Mouse (Mus musculus): ENCODE measurements at regions not wholly inside any gene's neighbourhood (a gene's known extent, or its start where the extent isn't known, plus 50 kb on each side); places are given as distances from the start of the nearest gene placed in this dataset.

- DNase-seq (ENCODE audit: low spot score in 2 of 2) = no peak
Observed at GRCm38 (mm10) chr11:19350331-19351242, 331.8 kb upstream of the Meis1 start.

- DNase-seq (ENCODE audit: low spot score in 2 of 2) = no peak
Observed at GRCm38 (mm10) chr11:19351243-19351787, 332.5 kb upstream of the Meis1 start.

DNA sequence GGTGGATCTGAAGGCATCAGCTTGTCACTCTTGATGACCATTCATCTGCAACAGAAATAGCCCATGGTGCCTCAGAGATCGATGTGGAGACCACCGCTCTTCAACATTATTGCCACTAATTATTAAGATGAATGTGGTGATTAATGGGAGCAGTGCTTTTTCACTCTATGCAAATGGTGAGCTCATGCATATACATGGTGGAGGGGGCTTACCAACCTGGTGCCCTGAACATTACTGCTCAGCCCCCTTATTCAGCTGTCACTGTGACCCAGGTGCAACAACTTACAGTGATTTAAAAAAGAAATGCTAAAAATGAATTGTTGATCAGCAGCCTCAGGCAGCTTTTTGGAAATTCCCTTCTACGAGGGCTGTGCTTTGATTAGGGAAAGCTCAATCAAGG is 334.9 kb upstream of the Meis1 start:
- no peak for DNase-seq (ENCODE audit: low spot score in 2 of 2)

DNA sequence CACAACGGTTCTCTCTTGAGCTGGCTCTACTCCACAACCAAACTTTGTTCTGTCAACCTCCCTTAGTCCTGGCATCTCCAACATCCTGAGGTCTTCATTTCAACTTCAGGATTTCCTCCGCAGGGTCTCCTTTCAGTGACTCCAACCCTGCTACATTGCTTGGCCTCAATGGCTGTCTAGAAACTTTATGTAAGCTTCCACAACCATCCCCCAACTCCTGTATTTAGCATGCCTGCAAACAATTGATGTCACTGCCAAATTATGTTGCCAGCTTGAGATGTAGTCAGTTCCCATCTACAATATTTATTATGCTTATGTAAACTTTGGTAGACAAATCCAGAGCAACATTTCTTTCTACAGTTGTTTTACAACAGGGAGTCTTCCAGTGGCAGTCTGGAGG is 336.4 kb upstream of the Meis1 start:
- no peak for DNase-seq (ENCODE audit: low spot score in 2 of 2)

GRCm38 (mm10) chr11:19356151-19356550 is 337.4 kb upstream of the Meis1 start:
- DNase-seq (ENCODE audit: low spot score in 2 of 2) = no peak

DNA sequence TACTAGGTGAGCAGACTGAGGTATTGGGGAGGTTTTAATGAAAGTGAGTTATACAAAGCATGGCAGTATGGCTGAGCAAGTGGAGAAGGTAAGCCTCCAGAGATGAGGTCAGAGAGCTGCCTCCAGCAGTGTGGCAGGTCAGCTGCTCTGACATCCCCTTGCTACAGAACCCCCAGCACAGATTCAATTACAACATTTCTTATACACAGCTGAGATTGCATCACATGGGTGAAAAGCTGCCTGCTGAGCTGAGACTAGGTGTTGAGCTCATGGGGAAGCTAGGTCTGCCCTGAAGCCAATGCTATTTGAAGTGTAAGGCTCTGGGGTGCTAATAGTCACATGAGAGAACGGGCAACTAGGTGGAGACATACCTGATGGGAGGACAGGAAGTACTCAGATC is 350.4 kb upstream of the Meis1 start:
- no peak for DNase-seq (ENCODE audit: low spot score in 2 of 2)

- no peak for DNase-seq (ENCODE audit: low spot score in 2 of 2)
Observed at GRCm38 (mm10) chr11:19373476-19373875, 354.7 kb upstream of the Meis1 start.

DNA sequence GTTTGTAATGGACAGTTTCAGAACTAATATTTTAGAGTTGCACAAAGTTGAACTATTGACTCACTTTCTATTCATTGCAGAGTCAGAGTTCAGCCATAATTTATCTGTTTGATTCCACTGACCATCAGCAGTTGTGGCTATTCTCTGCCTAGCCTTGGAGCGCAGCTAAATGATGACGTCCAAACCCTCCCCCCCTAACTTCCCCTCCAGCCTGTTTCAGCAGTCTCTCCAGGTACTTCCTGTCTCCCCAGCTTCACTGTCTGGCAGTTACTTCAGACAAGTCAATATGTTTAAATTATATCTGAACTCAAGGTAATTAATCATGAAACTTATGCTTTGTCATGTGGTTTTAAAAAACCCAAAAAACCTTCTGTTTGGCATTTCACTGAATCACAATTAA is 362.1 kb upstream of the Meis1 start:
- no peak for DNase-seq (ENCODE audit: low spot score in 2 of 2)

GRCm38 (mm10) chr11:19389136-19389535 is 370.4 kb upstream of the Meis1 start:
- no peak for DNase-seq (ENCODE audit: low spot score in 2 of 2)

- no peak for DNase-seq (ENCODE audit: low spot score in 2 of 2)
Observed at GRCm38 (mm10) chr11:19392190-19392589, 373.4 kb upstream of the Meis1 start.

DNA sequence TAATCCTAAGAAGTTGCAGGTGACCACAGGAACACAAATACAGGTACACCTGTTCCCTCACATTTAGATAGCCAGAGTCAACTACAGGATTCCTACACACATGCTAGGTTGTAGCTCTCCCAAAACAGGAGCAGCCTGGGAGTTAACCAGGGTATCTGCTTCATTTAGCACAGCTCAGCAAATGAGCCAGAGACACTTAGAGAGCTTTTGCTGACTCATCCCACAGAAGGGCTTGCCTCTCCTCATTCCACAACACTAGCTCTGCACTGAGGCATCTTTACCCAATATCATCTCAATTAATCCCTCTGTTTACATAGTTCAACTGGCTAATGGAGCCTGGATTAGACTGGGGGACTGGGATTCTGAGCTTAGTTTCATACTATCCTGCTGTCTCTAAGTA is 375.6 kb upstream of the Meis1 start:
- DNase-seq (ENCODE audit: low spot score in 2 of 2) = no peak

GRCm38 (mm10) chr11:19400396-19400795 is 381.6 kb upstream of the Meis1 start:
- DNase-seq (ENCODE audit: low spot score in 2 of 2) = no peak

DNA sequence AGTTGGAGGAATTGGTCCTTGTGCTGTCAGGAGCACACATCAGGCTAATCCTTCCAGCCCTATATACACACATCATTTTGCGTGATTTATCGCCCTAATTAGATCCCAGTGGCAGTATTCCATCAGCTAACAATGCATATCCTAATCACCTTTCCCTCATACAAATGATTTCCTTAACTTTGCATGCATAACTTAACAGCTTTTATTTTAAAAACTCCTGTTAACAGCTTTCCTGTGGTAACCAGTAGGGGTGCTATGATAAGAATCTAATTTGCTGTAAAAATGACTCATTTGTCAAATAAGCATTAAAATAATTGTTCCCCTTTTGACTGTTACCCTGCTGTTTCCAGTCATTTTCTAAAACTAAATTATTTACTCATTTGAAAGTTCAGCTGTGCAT is 401.4 kb upstream of the Meis1 start:
- DNase-seq (ENCODE audit: low spot score in 2 of 2) = no peak

- no peak for DNase-seq (ENCODE audit: low spot score in 2 of 2)
Observed at GRCm38 (mm10) chr11:19423268-19423667, 404.5 kb upstream of the Meis1 start.

DNA sequence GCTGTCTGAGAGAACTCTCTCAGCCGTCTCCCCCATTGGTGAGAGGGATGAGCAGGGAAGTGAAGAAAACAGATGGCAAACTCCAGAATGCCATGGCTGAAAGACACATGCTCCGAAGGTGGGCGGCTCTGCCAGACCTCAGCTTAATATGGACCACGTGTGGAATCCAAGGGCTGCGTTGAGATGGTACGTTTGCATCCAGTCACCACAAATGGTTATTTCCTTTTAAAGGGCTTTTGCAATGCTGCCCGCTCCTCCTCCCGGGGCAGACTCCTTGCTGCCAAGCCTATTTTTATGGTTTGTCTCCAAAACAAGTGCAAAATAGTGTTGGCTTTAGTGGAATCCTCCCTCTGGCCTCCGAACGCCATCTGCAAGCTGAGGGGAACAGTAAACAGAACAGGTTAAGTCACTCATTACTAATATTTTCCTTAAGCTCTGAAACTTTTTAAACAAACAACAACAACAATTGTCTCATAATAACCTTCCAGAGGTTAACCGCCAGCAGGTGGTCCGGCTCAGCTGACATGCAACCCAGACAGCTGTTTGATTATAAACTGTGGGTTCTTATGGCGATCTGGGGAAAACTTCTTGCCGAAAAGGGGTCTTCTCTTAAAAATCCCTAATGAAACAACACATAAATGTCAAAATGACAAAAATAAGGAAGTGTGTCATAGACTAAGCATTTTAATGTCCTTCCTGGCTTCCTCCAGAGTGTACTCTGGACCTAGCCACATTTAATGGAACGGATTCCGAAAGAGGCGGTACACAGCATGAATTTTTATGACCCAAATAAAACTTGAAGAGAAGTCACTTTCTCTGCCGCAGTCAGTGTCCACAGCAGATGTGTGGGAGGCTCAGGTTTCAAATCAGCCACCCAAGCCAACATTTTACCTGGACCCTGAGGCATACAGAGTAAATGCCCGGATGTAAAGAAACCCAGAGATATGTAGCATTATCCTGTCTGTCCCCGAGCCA is 405.3 kb upstream of the Meis1 start:
- peak; percentile 23 to 63 for DNase-seq (ENCODE audit: low spot score in 2 of 2)

GRCm38 (mm10) chr11:19427559-19427958 is 408.8 kb upstream of the Meis1 start:
- no peak for DNase-seq (ENCODE audit: low spot score in 2 of 2)

DNA sequence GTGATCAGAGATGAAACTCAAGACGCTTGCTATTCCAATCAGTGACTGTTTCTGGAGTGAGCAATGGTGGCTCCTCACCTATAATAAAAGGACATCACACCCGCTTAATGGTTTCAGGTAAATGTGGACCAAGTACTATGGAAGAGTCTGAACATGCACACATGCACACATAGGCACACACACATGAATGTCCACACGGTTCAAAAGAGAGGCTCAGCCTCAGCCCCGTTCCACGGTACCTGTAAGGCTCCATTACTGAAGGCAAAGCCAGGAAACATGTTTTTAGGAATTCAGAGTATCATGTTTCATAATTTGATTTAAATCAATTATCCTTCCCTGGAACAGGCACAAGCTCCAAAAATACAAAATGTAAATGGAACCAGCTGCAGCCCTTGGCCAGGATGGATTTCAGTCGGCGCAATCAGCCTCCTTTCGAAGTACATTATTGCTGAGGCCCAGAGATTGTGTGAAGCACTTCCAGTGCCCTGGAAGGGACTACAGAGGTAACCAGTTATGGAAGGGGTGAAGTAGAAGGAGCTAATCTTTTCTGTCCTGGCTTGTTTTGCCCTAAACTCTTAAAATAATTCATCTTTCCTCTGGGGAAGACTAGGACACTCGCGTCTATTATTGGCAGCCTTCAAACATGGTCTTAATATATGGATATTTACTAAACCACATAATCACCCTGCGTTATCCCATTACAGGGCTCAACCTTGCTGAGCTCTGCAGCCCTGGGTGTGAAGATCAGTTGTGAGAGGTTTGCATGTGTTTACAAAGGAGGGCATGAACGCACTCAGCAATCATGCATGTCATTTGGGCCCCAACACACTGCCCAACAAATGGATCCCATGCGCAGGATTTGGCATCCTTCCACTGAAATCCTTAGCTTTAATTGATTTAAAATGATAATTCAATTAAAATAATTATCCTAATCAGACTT is 415.2 kb upstream of the Meis1 start:
- DNase-seq (ENCODE audit: low spot score in 2 of 2) = no peak

DNA sequence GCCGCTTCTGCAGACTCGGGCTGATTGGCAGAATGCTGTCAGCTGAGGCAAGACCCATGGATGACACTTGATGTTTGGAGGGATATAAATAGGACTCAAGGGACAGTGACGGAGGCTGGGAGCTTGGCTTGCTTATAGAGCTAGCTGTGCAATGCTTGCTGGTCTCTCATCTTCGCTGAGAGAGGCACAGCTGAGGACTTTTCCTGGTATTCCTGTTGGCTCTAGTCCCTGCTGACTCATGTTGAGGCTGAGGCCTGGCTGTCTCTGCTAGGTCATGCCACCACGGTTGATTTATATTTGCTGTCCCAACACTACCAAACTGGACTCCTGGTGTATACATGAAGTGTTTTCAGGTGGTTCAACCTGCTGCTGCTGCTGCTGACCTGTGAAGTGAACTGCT is 419.6 kb upstream of the Meis1 start:
- no peak for DNase-seq (ENCODE audit: low spot score in 2 of 2)

GRCm38 (mm10) chr11:19441936-19442335 is 423.2 kb upstream of the Meis1 start:
- no peak for DNase-seq (ENCODE audit: low spot score in 2 of 2)

GRCm38 (mm10) chr11:19455391-19456290 is 436.9 kb upstream of the Meis1 start:
- DNase-seq (ENCODE audit: low spot score in 2 of 2) = no peak

All from layer of hippocampus, adult 18-20 months (tissue).